Mouse (Mus musculus): Measurements from ENCODE around the gene Vsig8. TPM values are rescaled to one million over a fixed set of nuclear protein-coding genes. Genes with fewer than 3 reads are reported as not detected.

Vsig8 gene
- 0.19 and 0.21 TPM in 2 replicates for polyA plus RNA-seq (2012; rRNA removed)

GRCm38 (mm10) chr1:172555638-172556037, at the start of gene Vsig8:
TSS of gene Vsig8 (plus strand) at chr1:172555938.
- no peak for DNase-seq (ENCODE audit: low read depth)
- TF ChIP-seq POLR2A (IDR thresholded peaks at IDR 0.05; ENCODE audit: borderline replicate concordance, extremely low read depth, insufficient read depth, insufficient read length, poor library complexity, severe bottlenecking) (no peak), CTCF (IDR thresholded peaks at IDR 0.05; ENCODE audit: borderline replicate concordance, extremely low read depth, insufficient read depth, insufficient read length) (no peak)

GRCm38 (mm10) chr1:172507001-172507400, 48.7 kb upstream of the Vsig8 start:
- no peak for TF ChIP-seq CTCF (IDR thresholded peaks at IDR 0.05; ENCODE audit: borderline replicate concordance, extremely low read depth, insufficient read depth, insufficient read length)

GRCm38 (mm10) chr1:172507701-172508100, 48.0 kb upstream of the Vsig8 start:
- no peak for DNase-seq (ENCODE audit: low read depth)
- TF ChIP-seq POLR2A (IDR thresholded peaks at IDR 0.05; ENCODE audit: borderline replicate concordance, extremely low read depth, insufficient read depth, insufficient read length, poor library complexity, severe bottlenecking) (no peak), CTCF (IDR thresholded peaks at IDR 0.05; ENCODE audit: borderline replicate concordance, extremely low read depth, insufficient read depth, insufficient read length) (no peak)

More at GRCm38 (mm10) chr1:172507001-172507400, 48.7 kb upstream of the Vsig8 start:
- no peak for DNase-seq (ENCODE audit: low read depth)

- no peak for DNase-seq (ENCODE audit: low read depth)
- no peak for TF ChIP-seq CTCF (IDR thresholded peaks at IDR 0.05; ENCODE audit: borderline replicate concordance, extremely low read depth, insufficient read depth, insufficient read length)
- no peak for TF ChIP-seq POLR2A (IDR thresholded peaks at IDR 0.05; ENCODE audit: borderline replicate concordance, extremely low read depth, insufficient read depth, insufficient read length, poor library complexity, severe bottlenecking)
Measured at GRCm38 (mm10) chr1:172508172-172508571, 47.6 kb upstream of the Vsig8 start.

GRCm38 (mm10) chr1:172509235-172509634, 46.5 kb upstream of the Vsig8 start:
- no peak for DNase-seq (ENCODE audit: low read depth)
- TF ChIP-seq CTCF (IDR thresholded peaks at IDR 0.05; ENCODE audit: borderline replicate concordance, extremely low read depth, insufficient read depth, insufficient read length): no peak
- no peak for TF ChIP-seq POLR2A (IDR thresholded peaks at IDR 0.05; ENCODE audit: borderline replicate concordance, extremely low read depth, insufficient read depth, insufficient read length, poor library complexity, severe bottlenecking)

- TF ChIP-seq CTCF (IDR thresholded peaks at IDR 0.05; ENCODE audit: borderline replicate concordance, extremely low read depth, insufficient read depth, insufficient read length) (no peak), POLR2A (IDR thresholded peaks at IDR 0.05; ENCODE audit: borderline replicate concordance, extremely low read depth, insufficient read depth, insufficient read length, poor library complexity, severe bottlenecking) (no peak)
- DNase-seq (ENCODE audit: low read depth): no peak
Measured at GRCm38 (mm10) chr1:172509983-172510382, 45.8 kb upstream of the Vsig8 start.

GRCm38 (mm10) chr1:172510421-172510972, 45.2 kb upstream of the Vsig8 start:
- DNase-seq (ENCODE audit: low read depth): no peak
- TF ChIP-seq CTCF (IDR thresholded peaks at IDR 0.05; ENCODE audit: borderline replicate concordance, extremely low read depth, insufficient read depth, insufficient read length): no peak
- no peak for TF ChIP-seq POLR2A (IDR thresholded peaks at IDR 0.05; ENCODE audit: borderline replicate concordance, extremely low read depth, insufficient read depth, insufficient read length, poor library complexity, severe bottlenecking)

- DNase-seq (ENCODE audit: low read depth): no peak
Measured at GRCm38 (mm10) chr1:172512962-172513361, 42.8 kb upstream of the Vsig8 start.

GRCm38 (mm10) chr1:172513525-172514212, 42.1 kb upstream of the Vsig8 start:
- TF ChIP-seq POLR2A (IDR thresholded peaks at IDR 0.05; ENCODE audit: borderline replicate concordance, extremely low read depth, insufficient read depth, insufficient read length, poor library complexity, severe bottlenecking): no peak
- TF ChIP-seq CTCF (IDR thresholded peaks at IDR 0.05; ENCODE audit: borderline replicate concordance, extremely low read depth, insufficient read depth, insufficient read length): no peak
- no peak for DNase-seq (ENCODE audit: low read depth)

More at GRCm38 (mm10) chr1:172512962-172513361, 42.8 kb upstream of the Vsig8 start:
- TF ChIP-seq CTCF (IDR thresholded peaks at IDR 0.05; ENCODE audit: borderline replicate concordance, extremely low read depth, insufficient read depth, insufficient read length): no peak
- TF ChIP-seq POLR2A (IDR thresholded peaks at IDR 0.05; ENCODE audit: borderline replicate concordance, extremely low read depth, insufficient read depth, insufficient read length, poor library complexity, severe bottlenecking): no peak

GRCm38 (mm10) chr1:172514213-172514529, 41.6 kb upstream of the Vsig8 start:
- TF ChIP-seq POLR2A (IDR thresholded peaks at IDR 0.05; ENCODE audit: borderline replicate concordance, extremely low read depth, insufficient read depth, insufficient read length, poor library complexity, severe bottlenecking) (no peak), CTCF (IDR thresholded peaks at IDR 0.05; ENCODE audit: borderline replicate concordance, extremely low read depth, insufficient read depth, insufficient read length) (no peak)
- DNase-seq (ENCODE audit: low read depth): no peak

GRCm38 (mm10) chr1:172514551-172515268, 41.0 kb upstream of the Vsig8 start:
- no peak for DNase-seq (ENCODE audit: low read depth)
- TF ChIP-seq POLR2A (IDR thresholded peaks at IDR 0.05; ENCODE audit: borderline replicate concordance, extremely low read depth, insufficient read depth, insufficient read length, poor library complexity, severe bottlenecking): no peak
- TF ChIP-seq CTCF (IDR thresholded peaks at IDR 0.05; ENCODE audit: borderline replicate concordance, extremely low read depth, insufficient read depth, insufficient read length): no peak
